Mouse (Mus musculus): Measurements from ENCODE around the gene Slc25a43.
"Not testable (repeated sequence)": the region's sequence is repeated elsewhere in the genome, so short reads cannot be mapped to it uniquely, and the experiment has no call there.

The Slc25a43 gene

GRCm38 (mm10) chrX:36794571-36794970 lies 51.1 kb downstream of the Slc25a43 start:
- no peak for DNase-seq

GRCm38 (mm10) chrX:36795424-36796162 lies 52.1 kb downstream of the Slc25a43 start, which contains the start of gene Slc25a5:
Gene Slc25a5 (plus strand): TSS chrX:36795651.
- peak; percentile 80 for DNase-seq

- DNase-seq: peak; percentile 77
Measured at GRCm38 (mm10) chrX:36796163-36796581, 52.7 kb downstream of the Slc25a43 start.

GRCm38 (mm10) chrX:36796734-36797133 lies 53.3 kb downstream of the Slc25a43 start:
- DNase-seq: not testable (repeated sequence)

GRCm38 (mm10) chrX:36799131-36799879 lies 55.8 kb downstream of the Slc25a43 start:
- no peak for DNase-seq

GRCm38 (mm10) chrX:36803189-36803588 lies 59.7 kb downstream of the Slc25a43 start:
- DNase-seq: no peak

- DNase-seq: no peak
Measured at GRCm38 (mm10) chrX:36804196-36804595, 60.7 kb downstream of the Slc25a43 start.

GRCm38 (mm10) chrX:36805466-36806235 lies 62.2 kb downstream of the Slc25a43 start:
- DNase-seq: no peak

- peak; percentile 84 for DNase-seq
Measured at GRCm38 (mm10) chrX:36807360-36808317, 64.2 kb downstream of the Slc25a43 start.

GRCm38 (mm10) chrX:36808318-36808683 lies 64.8 kb downstream of the Slc25a43 start:
- no peak for DNase-seq

GRCm38 (mm10) chrX:36811377-36811776 lies 67.9 kb downstream of the Slc25a43 start:
- DNase-seq: no peak

GRCm38 (mm10) chrX:36814161-36814836 lies 70.8 kb downstream of the Slc25a43 start:
- no peak for DNase-seq

- DNase-seq: no peak
Measured at GRCm38 (mm10) chrX:36815022-36815421, 71.6 kb downstream of the Slc25a43 start.

- no peak for DNase-seq
Measured at GRCm38 (mm10) chrX:36815439-36815838, 72.0 kb downstream of the Slc25a43 start.

- DNase-seq: no peak
Measured at GRCm38 (mm10) chrX:36816368-36816899, 73.0 kb downstream of the Slc25a43 start.

- DNase-seq: no peak
Measured at GRCm38 (mm10) chrX:36816953-36817441, 73.5 kb downstream of the Slc25a43 start.

GRCm38 (mm10) chrX:36819575-36819974 lies 76.1 kb downstream of the Slc25a43 start:
- DNase-seq: no peak

- no peak for DNase-seq
Measured at GRCm38 (mm10) chrX:36820201-36820600, 76.7 kb downstream of the Slc25a43 start.

- no peak for DNase-seq
Measured at GRCm38 (mm10) chrX:36823932-36824711, 80.7 kb downstream of the Slc25a43 start.

- no peak for DNase-seq
Measured at GRCm38 (mm10) chrX:36825032-36825431, 81.6 kb downstream of the Slc25a43 start.

All from right cerebral cortex, postnatal 25 days (tissue).